Comparison of ENCODE assay signal across 19 mouse cellular contexts in the genomic region with DNA sequence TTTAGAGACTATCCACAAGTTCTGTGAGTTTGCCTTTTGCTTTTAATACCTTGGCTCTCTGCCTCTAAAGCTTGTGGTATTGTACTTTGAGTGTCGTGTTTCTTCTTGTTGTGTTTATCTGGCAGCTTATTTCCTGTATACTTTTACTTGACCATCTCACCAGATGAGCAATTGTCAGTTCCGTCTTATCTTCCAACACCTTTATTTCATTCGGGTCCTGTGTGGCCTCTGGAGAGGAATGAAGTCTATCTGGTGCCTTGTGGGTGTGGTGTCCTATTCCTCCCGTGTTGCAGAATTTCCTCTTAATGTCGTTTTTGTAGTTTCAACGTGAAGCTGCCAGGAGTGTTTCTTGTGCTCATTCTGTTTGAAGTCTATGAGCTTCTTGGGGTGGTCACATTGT.
"Had no signal": no experiment of that assay in that cellular context is flagged by ENCODE, and none has a peak within 500 bp of the region (broad histone marks: within the 10 kb centered on the region; RNA-seq: fewer than 3 reads in every experiment).

No protein-coding gene starts in this region.

- H3K27me3 ChIP-seq: neural tube, embryonic 13.5 days; neural tube, embryonic 15.5 days had no signal

- H3K4me3 ChIP-seq: midbrain, embryonic 10.5 days; midbrain, embryonic 12.5 days; myocyte; neural tube, embryonic 13.5 days; neural tube, embryonic 15.5 days had no signal

- H3K36me3 ChIP-seq: midbrain, embryonic 10.5 days; midbrain, embryonic 12.5 days; neural tube, embryonic 13.5 days; neural tube, embryonic 15.5 days had no signal

- H3K9me3 ChIP-seq: midbrain, embryonic 10.5 days; midbrain, embryonic 12.5 days; neural tube, embryonic 13.5 days; neural tube, embryonic 15.5 days had no signal

- DNase-seq: lung, adult 18-20 months; lung, embryonic 14.5 days; lung, postnatal 10 days; lung, postnatal 4 days; midbrain, embryonic 14.5 days; retina, postnatal 1 day; right cerebral cortex, adult 18-20 months; right cerebral cortex, postnatal 25 days; right cerebral cortex, postnatal 4 days; spleen, adult 18-20 months; thymus, adult 18-20 months; thymus, postnatal 14 days; thymus, postnatal 36 days had no signal

- ATAC-seq: midbrain, embryonic 16.5 days had no signal
